Mouse (Mus musculus): Measurements from ENCODE around the gene Rnf126.

Rnf126 gene

GRCm38 (mm10) chr10:79729357-79729965, 37.3 kb downstream of the Rnf126 start:
- DNase-seq (ENCODE audit: low spot score in 2 of 2), result no peak

GRCm38 (mm10) chr10:79728323-79729249, 38.2 kb downstream of the Rnf126 start:
- no peak for DNase-seq (ENCODE audit: low spot score in 2 of 2)

DNA sequence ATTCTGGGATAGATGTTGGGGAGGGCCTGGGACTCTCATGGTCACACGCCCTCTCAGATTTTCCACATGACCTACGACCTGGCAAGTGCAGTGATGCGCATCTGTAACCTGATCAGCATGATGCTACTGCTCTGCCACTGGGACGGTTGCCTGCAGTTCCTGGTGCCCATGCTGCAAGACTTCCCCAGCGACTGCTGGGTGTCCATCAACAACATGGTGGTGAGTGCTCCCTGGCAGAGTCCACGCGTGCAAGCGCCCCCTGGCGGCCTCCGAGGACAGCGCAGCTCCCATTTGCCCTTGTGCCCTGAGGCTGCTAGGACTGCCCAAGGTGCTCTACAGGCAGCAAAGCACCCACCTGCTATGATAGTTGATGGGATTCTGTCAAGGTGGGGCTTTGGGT, 40.7 kb downstream of the Rnf126 start:
- peak in 1 of 2 experiments; percentile 49 for DNase-seq (ENCODE audit: low spot score in 2 of 2)

DNA sequence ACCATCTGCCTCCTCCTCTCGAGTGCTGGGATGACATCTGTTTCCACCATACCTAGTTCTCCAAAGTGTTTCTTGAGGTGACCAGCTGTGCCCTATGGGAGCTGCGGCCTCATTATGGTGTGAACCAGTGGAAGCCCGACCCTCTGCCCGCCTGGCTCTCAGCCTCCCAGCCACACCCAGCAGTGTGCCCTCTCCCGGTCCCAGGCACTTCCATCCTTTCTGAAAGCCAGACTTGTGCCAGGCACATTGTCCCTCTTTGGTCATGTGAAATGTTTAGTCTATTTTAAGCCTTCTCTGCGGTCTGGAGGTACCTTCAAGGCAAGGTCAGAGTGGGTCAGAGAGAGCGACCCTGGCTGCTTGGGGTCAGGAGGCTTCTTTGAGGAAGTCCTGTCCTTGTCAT, 43.1 kb downstream of the Rnf126 start:
- DNase-seq (ENCODE audit: low spot score in 2 of 2), result no peak

DNA sequence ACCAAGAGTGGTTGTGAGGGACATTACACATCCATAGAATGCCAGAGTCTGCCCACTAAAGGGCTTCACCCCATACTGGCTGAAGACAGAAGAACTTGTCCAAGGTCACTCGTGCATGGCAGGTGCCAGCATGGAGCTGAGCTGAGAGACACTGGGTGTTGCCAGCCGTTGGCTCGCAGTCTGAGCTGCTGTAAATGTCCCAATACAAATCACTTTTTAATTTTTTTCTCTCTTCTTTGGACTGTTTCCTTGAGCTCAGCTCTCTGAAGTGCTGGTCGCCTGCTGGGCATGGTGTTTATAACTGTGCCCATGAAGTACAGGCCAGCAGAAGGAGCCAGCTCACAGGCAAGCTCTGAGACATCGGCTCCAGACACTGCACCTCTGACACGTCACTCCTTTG, 43.7 kb downstream of the Rnf126 start:
- DNase-seq (ENCODE audit: low spot score in 2 of 2), result no peak

- no peak for DNase-seq (ENCODE audit: low spot score in 2 of 2)
Measured at GRCm38 (mm10) chr10:79721089-79721488, 45.7 kb downstream of the Rnf126 start.

DNA sequence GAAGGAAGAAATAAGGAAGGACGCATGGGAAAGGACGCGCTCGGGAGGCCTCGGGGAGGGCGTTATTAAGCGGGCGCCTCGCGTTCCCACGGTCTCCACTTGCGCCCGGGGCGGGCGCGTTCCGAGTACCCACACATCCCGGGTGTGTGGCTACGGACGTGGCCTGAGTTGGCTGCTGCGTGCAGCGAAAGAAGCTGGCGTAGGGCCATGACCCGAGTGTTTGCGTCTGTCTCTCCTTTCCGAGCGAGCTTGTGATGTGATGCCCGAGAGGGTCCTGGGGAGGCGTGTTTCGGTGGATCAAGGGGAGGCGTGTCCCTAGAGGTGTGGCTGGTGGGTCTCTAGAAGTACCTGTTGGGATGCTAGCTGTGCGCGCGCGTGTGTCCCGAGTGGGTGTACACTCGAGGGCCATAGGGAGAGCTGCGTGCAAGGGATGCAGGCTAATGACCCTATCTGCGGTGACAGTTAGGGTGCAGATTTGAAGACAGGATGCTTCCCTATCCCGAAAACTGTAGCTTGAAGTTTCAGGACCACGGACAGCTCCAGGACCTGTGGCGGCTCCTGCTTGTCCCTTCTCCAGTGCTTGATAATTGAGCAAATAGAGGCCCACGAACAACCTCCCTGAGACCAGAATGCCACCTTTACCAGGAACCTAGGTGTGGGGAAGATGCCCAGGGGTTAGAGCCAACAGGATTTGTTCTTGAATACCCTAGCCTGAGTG, 49.0 kb downstream of the Rnf126 start:
- DNase-seq (ENCODE audit: low spot score in 2 of 2), result peak in 1 of 2 experiments; percentile 68

GRCm38 (mm10) chr10:79716988-79717355, 49.8 kb downstream of the Rnf126 start:
- DNase-seq (ENCODE audit: low spot score in 2 of 2), result no peak

DNA sequence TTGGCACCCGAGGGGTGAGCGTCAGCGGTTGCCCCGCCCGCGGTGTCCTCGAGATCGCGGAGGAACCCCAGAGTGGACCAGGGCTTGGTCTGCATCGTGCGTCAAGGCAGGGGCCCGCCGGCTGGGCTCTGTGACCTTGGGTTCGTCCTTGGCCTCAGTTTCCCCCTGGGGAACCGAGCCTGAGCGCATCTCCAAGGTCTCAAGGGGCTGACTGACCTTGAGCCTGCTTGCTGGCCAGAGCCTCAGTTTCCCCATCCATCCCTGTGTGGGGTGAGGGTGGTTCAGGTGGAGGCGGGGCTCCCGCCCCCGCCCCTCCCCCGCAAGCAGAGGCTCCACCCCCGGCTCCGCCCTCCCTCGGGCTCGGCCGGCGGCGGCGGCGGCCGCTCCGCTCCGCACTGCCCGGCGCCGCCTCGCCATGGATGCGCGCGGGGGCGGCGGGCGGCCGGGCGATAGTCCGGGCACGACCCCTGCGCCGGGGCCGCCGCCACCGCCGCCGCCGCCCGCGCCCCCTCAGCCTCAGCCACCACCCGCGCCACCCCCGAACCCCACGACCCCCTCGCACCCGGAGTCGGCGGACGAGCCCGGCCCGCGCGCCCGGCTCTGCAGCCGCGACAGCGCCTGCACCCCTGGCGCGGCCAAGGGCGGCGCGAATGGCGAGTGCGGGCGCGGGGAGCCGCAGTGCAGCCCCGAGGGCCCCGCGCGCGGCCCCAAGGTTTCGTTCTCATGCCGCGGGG, 50.3 kb downstream of the Rnf126 start, which contains the start of gene Hcn2:
Gene Hcn2, plus strand, starts transcription at position 381 of the 734 bp plus-strand sequence.
- no peak for DNase-seq (ENCODE audit: low spot score in 2 of 2)

- no peak for DNase-seq (ENCODE audit: low spot score in 2 of 2)
Measured at GRCm38 (mm10) chr10:79714996-79715395, 51.8 kb downstream of the Rnf126 start.

GRCm38 (mm10) chr10:79713163-79713562, 53.6 kb downstream of the Rnf126 start:
- DNase-seq (ENCODE audit: low spot score in 2 of 2), result no peak

- DNase-seq (ENCODE audit: low spot score in 2 of 2), result peak; percentile 54 to 72
Measured at GRCm38 (mm10) chr10:79712499-79713126, 54.1 kb downstream of the Rnf126 start.

GRCm38 (mm10) chr10:79712029-79712428, 54.7 kb downstream of the Rnf126 start:
- DNase-seq (ENCODE audit: low spot score in 2 of 2), result no peak

- DNase-seq (ENCODE audit: low spot score in 2 of 2), result no peak
Measured at GRCm38 (mm10) chr10:79709307-79709706, 57.4 kb downstream of the Rnf126 start.

- DNase-seq (ENCODE audit: low spot score in 2 of 2), result no peak
Measured at GRCm38 (mm10) chr10:79708668-79709067, 58.1 kb downstream of the Rnf126 start.

All from urinary bladder, postnatal 36 days (tissue).